Mouse (Mus musculus) embryonic facial prominence, embryonic 11.5 days (tissue): Measurements from ENCODE around the gene Dut. TPM values are rescaled to one million over a fixed set of nuclear protein-coding genes. Genes with fewer than 3 reads are reported as not detected.
A peak's percentile ranks its signal among the peaks of the same experiment; 100 is the strongest.

Experiments
- ATAC-seq: fragments of 200-750 bp; cut with Nextera tagmentation; replicated peaks from 2 replicates; pipeline ENCODE4 v1.8.0; 2017; ENCODE audit warnings: low read depth; ENCODE audit not compliant: insufficient number of reproducible peaks, low FRiP score, low TSS enrichment
- DNase-seq: peaks from one replicate; pipeline ENCODE4 v3.0.0-alpha.2; 2015; ENCODE audit warnings: low spot score
- H3K27ac ChIP-seq: fragments of 300-500 bp; sonication (generic); replicated peaks from 2 replicates; pipeline ENCODE4 v1.5.1; 2014; ENCODE audit warnings: mild to moderate bottlenecking, low read depth, low read length, control low read depth
- H3K27me3 ChIP-seq: fragments of 300-500 bp; sonication (generic); 2 replicates; pipeline ENCODE4 v1.6.1; 2014; ENCODE audit warnings: mild to moderate bottlenecking, low read length, moderate library complexity, mixed read lengths; ENCODE audit not compliant: control insufficient read depth, insufficient read depth
- H3K36me3 ChIP-seq: fragments of 300-500 bp; sonication (generic); replicated peaks from 2 replicates; pipeline ENCODE4 v1.6.1; 2014; ENCODE audit warnings: low read depth, mild to moderate bottlenecking, low read length, moderate library complexity, mixed read lengths; ENCODE audit not compliant: control insufficient read depth, insufficient read depth
- H3K4me1 ChIP-seq: fragments of 300-500 bp; sonication (generic); 2 replicates; pipeline ENCODE4 v1.6.1; 2014; ENCODE audit warnings: low read length, mixed read lengths; ENCODE audit not compliant: control insufficient read depth, insufficient read depth
- H3K4me2 ChIP-seq: fragments of 300-500 bp; sonication (generic); 2 replicates; pipeline ENCODE4 v1.6.1; 2014; ENCODE audit warnings: low read depth, mild to moderate bottlenecking, control low read depth, low read length, moderate library complexity
- H3K4me3 ChIP-seq: fragments of 300-500 bp; sonication (generic); 2 replicates; pipeline ENCODE4 v1.5.1; 2014; ENCODE audit warnings: low read depth, low read length, control low read depth
- H3K9ac ChIP-seq: fragments of 300-500 bp; sonication (generic); replicated peaks from 2 replicates; pipeline ENCODE4 v1.6.1; 2014; ENCODE audit warnings: mild to moderate bottlenecking, control low read depth, low read length
- H3K9me3 ChIP-seq: fragments of 300-500 bp; sonication (generic); replicated peaks from 2 replicates; pipeline ENCODE4 v1.6.1; 2016; ENCODE audit warnings: mild to moderate bottlenecking, low read length, inconsistent platforms, mixed read lengths; ENCODE audit not compliant: control insufficient read depth
- WGBS: fragments of 180-500 bp; shearing (Covaris S2); extraction: QIAGEN DNeasy Blood & Tissue Kit; methylation state at CpG from one replicate; pipeline ENCODE4 v1.1.7; 2014; 5-methylcytosine and 5-hydroxymethylcytosine counted together
- polyA plus RNA-seq: library from polyadenylated mRNA; unstranded; fragments of >200 nt; fragmentation: Nextera tagmentation; extraction: Ambion mirVana; gene quantifications from 2 replicates; pipeline ENCODE4 v1.2.1, GENCODE M21; 2014

Gene Dut
- polyA plus RNA-seq, 1 experiment from 2014 or later: 235 TPM

GRCm38 (mm10) chr2:125248256-125248655, 1.3 kb downstream of the Dut start:
- under 1% methylated on average over 8 of the region's 8 CpGs for WGBS
- no peak for DNase-seq

GRCm38 (mm10) chr2:125249339-125249738, 2.3 kb downstream of the Dut start:
- no peak for DNase-seq
- Histone ChIP-seq H3K4me3 (peak overlapping the region; percentile 83; the same call in 1 of the 2 replicates), H3K27me3 (no peaks in the 10 kb centered on the region), H3K27ac (no peak overlapping the region), H3K9ac (no peak overlapping the region), H3K4me2 (peak overlapping the region; percentile 19; the same call in 1 of the 2 replicates), H3K9me3 (no peaks in the 10 kb centered on the region), H3K4me1 (no peaks in the 10 kb centered on the region), H3K36me3 (peaks cover 15% of the 10 kb centered on the region)
- WGBS: 84% methylated on average over 4 of the region's 4 CpGs
- ATAC-seq: no peak

More at GRCm38 (mm10) chr2:125248256-125248655, 1.3 kb downstream of the Dut start:
- ATAC-seq: no peak
- Histone ChIP-seq H3K9ac (peak overlapping the region; percentile 94), H3K4me3 (peak overlapping the region; percentile 83), H3K27ac (peak overlapping the region; percentile 90; the same call in 1 of the 2 replicates), H3K4me1 (no peaks in the 10 kb centered on the region), H3K4me2 (peak overlapping the region; percentile 66), H3K27me3 (no peaks in the 10 kb centered on the region), H3K36me3 (peaks cover 5% of the 10 kb centered on the region; the same call in 1 of the 2 replicates), H3K9me3 (no peaks in the 10 kb centered on the region)

- DNase-seq: no peak
- WGBS: 93% methylated on average over 4 of the region's 4 CpGs
- no peak overlapping the region for H3K4me2 ChIP-seq
- no peak for ATAC-seq
- no peaks in the 10 kb centered on the region for H3K9me3 ChIP-seq
- no peak overlapping the region for H3K9ac ChIP-seq
- no peaks in the 10 kb centered on the region for H3K27me3 ChIP-seq
- H3K36me3 ChIP-seq: peaks cover 18% of the 10 kb centered on the region
- no peak overlapping the region for H3K4me3 ChIP-seq
- H3K27ac ChIP-seq: no peak overlapping the region
- H3K4me1 ChIP-seq: no peaks in the 10 kb centered on the region
Observed at GRCm38 (mm10) chr2:125249874-125250273, 2.9 kb downstream of the Dut start.

- no peak overlapping the region for H3K4me2 ChIP-seq
- no peak overlapping the region for H3K4me3 ChIP-seq
- WGBS: 86% methylated on average over 4 of the region's 4 CpGs
- H3K9me3 ChIP-seq: no peaks in the 10 kb centered on the region
- H3K4me1 ChIP-seq: no peaks in the 10 kb centered on the region
- no peak overlapping the region for H3K9ac ChIP-seq
- ATAC-seq: no peak
- H3K36me3 ChIP-seq: peaks cover 18% of the 10 kb centered on the region
- H3K27me3 ChIP-seq: no peaks in the 10 kb centered on the region
- H3K27ac ChIP-seq: no peak overlapping the region
- DNase-seq: no peak
Observed at GRCm38 (mm10) chr2:125251781-125252180, 4.8 kb downstream of the Dut start.

GRCm38 (mm10) chr2:125252275-125252674, 5.3 kb downstream of the Dut start:
- ATAC-seq (no peak), DNase-seq (peak; percentile 56)
- Histone ChIP-seq H3K4me3 (no peak overlapping the region), H3K9me3 (no peaks in the 10 kb centered on the region), H3K27me3 (no peaks in the 10 kb centered on the region), H3K9ac (no peak overlapping the region), H3K27ac (no peak overlapping the region), H3K36me3 (peaks cover 22% of the 10 kb centered on the region), H3K4me1 (no peaks in the 10 kb centered on the region), H3K4me2 (no peak overlapping the region)
- WGBS: 62% methylated on average over 2 of the region's 2 CpGs

GRCm38 (mm10) chr2:125253699-125254098, 6.7 kb downstream of the Dut start:
- 95% methylated on average over 6 of the region's 6 CpGs for WGBS
- ATAC-seq: no peak
- H3K4me2 ChIP-seq: no peak overlapping the region
- DNase-seq: no peak
- no peaks in the 10 kb centered on the region for H3K9me3 ChIP-seq
- H3K36me3 ChIP-seq: peaks cover 23% of the 10 kb centered on the region
- H3K4me3 ChIP-seq: no peak overlapping the region
- no peaks in the 10 kb centered on the region for H3K27me3 ChIP-seq
- H3K9ac ChIP-seq: no peak overlapping the region
- no peaks in the 10 kb centered on the region for H3K4me1 ChIP-seq
- no peak overlapping the region for H3K27ac ChIP-seq

GRCm38 (mm10) chr2:125254630-125255029, 7.6 kb downstream of the Dut start:
- Histone ChIP-seq H3K27ac (no peak overlapping the region), H3K9me3 (no peaks in the 10 kb centered on the region), H3K4me3 (no peak overlapping the region), H3K36me3 (peaks cover 23% of the 10 kb centered on the region), H3K4me2 (no peak overlapping the region), H3K9ac (no peak overlapping the region), H3K27me3 (no peaks in the 10 kb centered on the region), H3K4me1 (no peaks in the 10 kb centered on the region)
- DNase-seq (no peak), ATAC-seq (no peak)
- WGBS: 93% methylated on average over 3 of the region's 3 CpGs

GRCm38 (mm10) chr2:125255886-125256285, 8.9 kb downstream of the Dut start:
- WGBS: 74% methylated on average over 3 of the region's 3 CpGs
- H3K36me3 ChIP-seq: peaks cover 20% of the 10 kb centered on the region

More at GRCm38 (mm10) chr2:125255886-125256285, 8.9 kb downstream of the Dut start:
- Histone ChIP-seq H3K4me1 (no peaks in the 10 kb centered on the region), H3K9ac (no peak overlapping the region), H3K4me3 (no peak overlapping the region), H3K4me2 (no peak overlapping the region), H3K9me3 (no peaks in the 10 kb centered on the region), H3K27me3 (no peaks in the 10 kb centered on the region), H3K27ac (no peak overlapping the region)
- DNase-seq (no peak), ATAC-seq (no peak)
